Mouse (Mus musculus) heart, postnatal 0 days (tissue): ENCODE measurements around the gene Ptprn2. TPM values are rescaled to one million over a fixed set of nuclear protein-coding genes. Genes with fewer than 3 reads are reported as not detected.

Experiments used
- ATAC-seq: fragments of 200-750 bp; cut with Nextera tagmentation; 2 replicates; pipeline ENCODE4 v1.8.0; 2017; ENCODE audit warnings: low read depth, moderate number of reproducible peaks, moderate library complexity; ENCODE audit not compliant: insufficient read depth
- DNase-seq: peaks from one replicate; pipeline ENCODE4 v3.0.0-alpha.2; 2016; ENCODE audit warnings: low spot score
- H3K27ac ChIP-seq: fragments of 300-500 bp; sonication (generic); 2 replicates; pipeline ENCODE4 v1.5.1; 2014; ENCODE audit warnings: low read depth, mild to moderate bottlenecking
- H3K27me3 ChIP-seq: fragments of 300-500 bp; sonication (generic); 2 replicates; pipeline ENCODE4 v1.6.1; 2014; ENCODE audit warnings: low read length, mixed read lengths; ENCODE audit not compliant: control insufficient read depth, insufficient read depth
- H3K36me3 ChIP-seq: fragments of 300-500 bp; sonication (generic); replicated peaks from 2 replicates; pipeline ENCODE4 v1.6.1; 2014; ENCODE audit warnings: low read length, mixed read lengths; ENCODE audit not compliant: control insufficient read depth, insufficient read depth
- H3K4me1 ChIP-seq: fragments of 300-500 bp; sonication (generic); 2 replicates; pipeline ENCODE4 v1.6.1; 2014; ENCODE audit warnings: antibody characterized with exemption; ENCODE audit not compliant: control insufficient read depth, insufficient read depth
- H3K4me2 ChIP-seq: fragments of 300-500 bp; sonication (generic); 2 replicates; pipeline ENCODE4 v1.6.1; 2014; ENCODE audit warnings: low read depth, mild to moderate bottlenecking, low read length, moderate library complexity
- H3K4me3 ChIP-seq: fragments of 300-500 bp; sonication (generic); 2 replicates; pipeline ENCODE4 v1.5.1; 2014; ENCODE audit warnings: low read depth, low read length
- H3K9ac ChIP-seq: fragments of 300-500 bp; sonication (generic); replicated peaks from 2 replicates; pipeline ENCODE4 v1.6.1; 2014; ENCODE audit warnings: low read depth, low read length, mixed read lengths
- H3K9me3 ChIP-seq: fragments of 300-500 bp; sonication (generic); replicated peaks from 2 replicates; pipeline ENCODE4 v1.6.1; 2016; ENCODE audit warnings: low read length; ENCODE audit not compliant: control insufficient read depth
- CTCF ChIP-seq: IDR thresholded peaks from 2 replicates; pipeline ENCODE4 v1.5.1; 2016; ENCODE audit warnings: antibody characterized with exemption, control low read depth, low read depth
- EP300 ChIP-seq: IDR thresholded peaks from 2 replicates; pipeline ENCODE4 v1.6.1; 2016; ENCODE audit warnings: antibody characterized with exemption, low read depth
- WGBS: fragments of 180-500 bp; shearing (Covaris S2); extraction: QIAGEN DNeasy Blood & Tissue Kit; methylation state at CpG from one replicate; pipeline ENCODE4 v1.1.7; 2014; 5-methylcytosine and 5-hydroxymethylcytosine counted together
- polyA plus RNA-seq: library from polyadenylated mRNA; unstranded; fragments of >200 nt; fragmentation: Nextera tagmentation; extraction: Ambion mirVana; gene quantifications from 2 replicates; pipeline ENCODE4 v1.2.1, GENCODE M21; 2015
- total RNA-seq: library from RNA; depleted of rRNA; stranded (reverse); fragments of >200 nt; gene quantifications from 2 replicates; pipeline ENCODE4 v1.2.3, GENCODE M21; 2014; ENCODE audit warnings: low replicate concordance

Gene Ptprn2
- total and polyA plus RNA-seq, 2 experiments from 2014 or later: not detected

- Histone ChIP-seq H3K4me2 (no peak overlapping the region), H3K9me3 (no peaks in the 10 kb centered on the region), H3K36me3 (no peaks in the 10 kb centered on the region), H3K27ac (no peak overlapping the region), H3K4me3 (no peak overlapping the region), H3K27me3 (no peaks in the 10 kb centered on the region), H3K4me1 (no peaks in the 10 kb centered on the region), H3K9ac (no peak overlapping the region)
- TF ChIP-seq EP300 (no peak), CTCF (no peak)
- DNase-seq (no peak), ATAC-seq (no peak)
- 85% methylated on average over 7 of the region's 7 CpGs for WGBS
Observed at GRCm38 (mm10) chr12:116551516-116551915, 66.0 kb downstream of the Ptprn2 start.

- Histone ChIP-seq H3K4me3 (no peak overlapping the region), H3K9me3 (no peaks in the 10 kb centered on the region), H3K9ac (no peak overlapping the region), H3K27me3 (no peaks in the 10 kb centered on the region), H3K36me3 (no peaks in the 10 kb centered on the region), H3K4me1 (no peaks in the 10 kb centered on the region), H3K4me2 (no peak overlapping the region), H3K27ac (no peak overlapping the region)
- 51% methylated on average over 2 of the region's 2 CpGs for WGBS
- ATAC-seq (no peak), DNase-seq (no peak)
- no peak for TF ChIP-seq CTCF
- no peak for TF ChIP-seq EP300
Observed at GRCm38 (mm10) chr12:116552306-116552705, 66.8 kb downstream of the Ptprn2 start.

GRCm38 (mm10) chr12:116553361-116553760 lies 67.8 kb downstream of the Ptprn2 start:
- Histone ChIP-seq H3K4me1 (no peaks in the 10 kb centered on the region), H3K9me3 (no peaks in the 10 kb centered on the region), H3K9ac (no peak overlapping the region), H3K36me3 (no peaks in the 10 kb centered on the region), H3K4me3 (no peak overlapping the region), H3K4me2 (no peak overlapping the region), H3K27me3 (no peaks in the 10 kb centered on the region), H3K27ac (no peak overlapping the region)
- TF ChIP-seq CTCF (no peak), EP300 (no peak)
- no peak for ATAC-seq
- DNase-seq: no peak

GRCm38 (mm10) chr12:116555964-116556363 lies 70.4 kb downstream of the Ptprn2 start:
- no peaks in the 10 kb centered on the region for H3K36me3 ChIP-seq
- no peak overlapping the region for H3K27ac ChIP-seq
- TF ChIP-seq EP300 (no peak), CTCF (no peak)
- no peak for ATAC-seq
- no peaks in the 10 kb centered on the region for H3K9me3 ChIP-seq
- no peaks in the 10 kb centered on the region for H3K27me3 ChIP-seq
- 70% methylated on average over 4 of the region's 4 CpGs for WGBS
- DNase-seq: no peak
- no peak overlapping the region for H3K9ac ChIP-seq
- no peak overlapping the region for H3K4me3 ChIP-seq
- no peak overlapping the region for H3K4me2 ChIP-seq
- no peaks in the 10 kb centered on the region for H3K4me1 ChIP-seq

GRCm38 (mm10) chr12:116564441-116564840 lies 78.9 kb downstream of the Ptprn2 start:
- no peaks in the 10 kb centered on the region for H3K9me3 ChIP-seq
- H3K9ac ChIP-seq: no peak overlapping the region
- H3K4me3 ChIP-seq: no peak overlapping the region
- H3K27ac ChIP-seq: no peak overlapping the region
- no peaks in the 10 kb centered on the region for H3K27me3 ChIP-seq
- 63% methylated on average over 8 of the region's 8 CpGs for WGBS
- no peak for DNase-seq
- ATAC-seq: no peak
- no peaks in the 10 kb centered on the region for H3K4me1 ChIP-seq
- H3K4me2 ChIP-seq: no peak overlapping the region
- TF ChIP-seq EP300 (no peak), CTCF (no peak)
- H3K36me3 ChIP-seq: no peaks in the 10 kb centered on the region

GRCm38 (mm10) chr12:116566672-116567071 lies 81.2 kb downstream of the Ptprn2 start:
- no peak overlapping the region for H3K27ac ChIP-seq
- TF ChIP-seq CTCF (no peak), EP300 (no peak)
- no peak for ATAC-seq
- H3K4me1 ChIP-seq: no peaks in the 10 kb centered on the region
- H3K9me3 ChIP-seq: no peaks in the 10 kb centered on the region
- no peak overlapping the region for H3K4me3 ChIP-seq
- no peak overlapping the region for H3K9ac ChIP-seq
- no peaks in the 10 kb centered on the region for H3K36me3 ChIP-seq
- no peak overlapping the region for H3K4me2 ChIP-seq
- no peaks in the 10 kb centered on the region for H3K27me3 ChIP-seq
- 50% methylated on average over 1 of the region's 1 CpGs for WGBS
- DNase-seq: no peak
